Mouse (Mus musculus) C2C12 (cell line): ENCODE measurements around the gene 9930111J21Rik2. TPM values are rescaled to one million over a fixed set of nuclear protein-coding genes. Genes with fewer than 3 reads are reported as not detected.
"Not testable (repeated sequence)": the region's sequence is repeated elsewhere in the genome, so short reads cannot be mapped to it uniquely, and the experiment has no call there.

Experiments
- H3K27me3 ChIP-seq: one replicate; pipeline ENCODE4 v1.6.1; 2011; ENCODE audit not compliant: control insufficient read depth, insufficient read depth, insufficient read length
- H3K36me3 ChIP-seq: one replicate; pipeline ENCODE4 v1.6.1; 2011; ENCODE audit not compliant: control insufficient read depth, insufficient read depth
- H3K4me3 ChIP-seq: one replicate; pipeline ENCODE4 v1.5.1; 2011; ENCODE audit warnings: mild to moderate bottlenecking, control low read depth; ENCODE audit not compliant: poor library complexity, insufficient read depth, severe bottlenecking
- H3K79me2 ChIP-seq: one replicate; pipeline ENCODE4 v1.6.1; 2011; ENCODE audit not compliant: control insufficient read depth, insufficient read depth
- H3K79me3 ChIP-seq: one replicate; pipeline ENCODE4 v1.6.1; 2011; ENCODE audit warnings: low read depth, control low read depth
- H3ac ChIP-seq: one replicate; pipeline ENCODE3; 2011; ENCODE audit warnings: low read depth; ENCODE audit not compliant: control insufficient read depth, insufficient read length
- polyA plus RNA-seq: library from polyadenylated mRNA; unstranded; fragments of >200 nt; fragmentation: generic; extraction: Trizol; gene quantifications from one replicate; pipeline ENCODE4 v1.2.1, GENCODE M21; 2012; ENCODE audit warnings: missing spikeins

9930111J21Rik2 gene
- polyA plus RNA-seq, 1 experiment = 0.20 TPM

DNA sequence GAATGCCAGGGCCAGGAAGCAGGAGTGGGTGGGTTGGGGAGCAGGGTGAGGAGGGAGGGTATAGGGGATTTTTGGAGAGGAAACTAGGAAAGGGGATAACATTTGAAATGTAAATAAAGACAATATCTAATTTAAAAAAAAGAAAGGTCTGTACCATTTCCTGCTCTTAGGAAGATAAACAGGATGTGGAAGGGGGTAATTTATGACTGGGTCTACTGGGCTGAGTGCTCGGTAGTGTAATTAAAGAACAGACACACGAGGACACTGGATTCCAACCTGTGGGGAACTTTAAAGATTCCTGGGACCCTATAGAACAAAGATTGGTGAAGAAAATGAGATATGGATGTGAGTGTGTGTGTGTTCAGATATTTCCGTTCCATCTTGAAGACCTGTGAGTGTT, 68.2 kb downstream of the 9930111J21Rik2 start:
- not testable (repeated sequence) for H3ac ChIP-seq, H3K36me3 ChIP-seq, H3K4me3 ChIP-seq, H3K27me3 ChIP-seq, H3K79me2 ChIP-seq, H3K79me3 ChIP-seq

DNA sequence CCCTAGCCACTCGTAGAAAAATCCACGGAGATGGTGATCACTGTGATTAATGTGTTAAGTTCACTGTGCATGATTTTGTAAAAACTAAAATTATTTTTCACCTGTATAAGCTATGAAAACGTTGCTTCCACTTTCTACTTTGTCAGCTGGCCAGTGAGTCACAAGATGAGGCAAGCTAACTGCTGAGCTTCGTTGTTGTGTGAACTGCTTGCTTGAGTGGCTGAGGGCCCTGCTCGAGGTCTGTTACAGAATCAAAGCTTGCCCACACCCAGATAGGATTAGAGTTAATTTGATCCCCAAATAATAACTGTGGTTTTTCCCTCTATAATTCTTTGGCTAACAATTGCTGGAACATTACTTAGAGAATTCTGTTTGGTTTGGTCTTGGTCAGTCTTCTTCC, 71.0 kb downstream of the 9930111J21Rik2 start:
- not testable (repeated sequence) for H3K4me3 ChIP-seq, H3ac ChIP-seq, H3K79me3 ChIP-seq, H3K79me2 ChIP-seq, H3K27me3 ChIP-seq, H3K36me3 ChIP-seq

- not testable (repeated sequence) for H3K4me3 ChIP-seq, H3K27me3 ChIP-seq, H3ac ChIP-seq, H3K79me2 ChIP-seq, H3K79me3 ChIP-seq, H3K36me3 ChIP-seq
These were observed 71.8 kb downstream of the 9930111J21Rik2 start, which contains the start of gene 9930111J21Rik1 for GRCm38 (mm10) chr11:48979251-48979650. 9930111J21Rik1 (minus strand) TSS chr11:48979398.

GRCm38 (mm10) chr11:48978240-48978939, 72.7 kb downstream of the 9930111J21Rik2 start, which contains the start of gene Olfr56:
Olfr56 (plus strand) TSS chr11:48978889.
- not testable (repeated sequence) for H3K79me2 ChIP-seq, H3K79me3 ChIP-seq, H3K27me3 ChIP-seq, H3K4me3 ChIP-seq, H3K36me3 ChIP-seq, H3ac ChIP-seq

DNA sequence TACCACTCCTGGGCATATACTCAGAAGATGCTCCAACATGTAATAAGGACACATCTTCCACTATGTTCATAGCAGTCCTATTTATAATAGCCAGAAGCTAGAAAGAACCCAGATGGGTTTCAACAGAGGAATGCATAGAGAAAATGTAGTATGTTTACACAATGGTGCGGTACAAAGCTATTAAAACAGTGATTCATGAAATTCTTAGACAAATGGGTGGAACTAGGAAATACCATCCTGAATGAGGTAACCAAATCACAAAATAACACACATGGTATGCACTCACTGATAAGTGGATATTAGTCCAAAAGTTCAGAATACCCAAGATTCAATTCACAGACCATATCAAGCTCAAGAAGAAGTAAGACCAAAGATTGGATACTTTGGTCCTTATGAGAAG, 76.4 kb downstream of the 9930111J21Rik2 start:
- H3K36me3 ChIP-seq, H3K27me3 ChIP-seq, H3ac ChIP-seq, H3K79me3 ChIP-seq, H3K79me2 ChIP-seq, H3K4me3 ChIP-seq: not testable (repeated sequence)

Other genes with a start within 250 kb of the 9930111J21Rik2 start
- gene Trim41, start 233.9 kb downstream of the 9930111J21Rik2 start, polyA plus RNA-seq = 24.4 TPM
- 1.9 TPM for gene Trim7, start 225.1 kb downstream of the 9930111J21Rik2 start, polyA plus RNA-seq
- 8.0 TPM for gene Gm12184, start 224.6 kb downstream of the 9930111J21Rik2 start, polyA plus RNA-seq
- 9.1 TPM for gene Irgm1, start 179.6 kb downstream of the 9930111J21Rik2 start, polyA plus RNA-seq
- not detected for gene Gm5431, start 149.0 kb downstream of the 9930111J21Rik2 start, polyA plus RNA-seq
- gene Psme2b, start 105.1 kb downstream of the 9930111J21Rik2 start, polyA plus RNA-seq = 2.1 TPM
- gene Olfr56, start 72.4 kb downstream of the 9930111J21Rik2 start, polyA plus RNA-seq = 0.05 TPM
- 0.28 TPM for gene 9930111J21Rik1, start 71.8 kb downstream of the 9930111J21Rik2 start, polyA plus RNA-seq
- gene Gm12185, start 59.0 kb downstream of the 9930111J21Rik2 start, polyA plus RNA-seq = 0.01 TPM
- gene Tgtp1, start 57.1 kb downstream of the 9930111J21Rik2 start, polyA plus RNA-seq = not detected
- 0.12 TPM for gene Tgtp2, start 13.0 kb upstream of the 9930111J21Rik2 start, polyA plus RNA-seq
- gene Ifi47, start 25.3 kb upstream of the 9930111J21Rik2 start, polyA plus RNA-seq = 1.7 TPM
- gene Olfr1396, start 63.6 kb upstream of the 9930111J21Rik2 start, polyA plus RNA-seq = not detected
- not detected for gene Olfr1395, start 91.0 kb upstream of the 9930111J21Rik2 start, polyA plus RNA-seq
- not detected for gene Olfr1394, start 103.1 kb upstream of the 9930111J21Rik2 start, polyA plus RNA-seq
- gene Btnl9, start 135.9 kb upstream of the 9930111J21Rik2 start, polyA plus RNA-seq = not detected
- gene Zfp62, start 152.1 kb upstream of the 9930111J21Rik2 start, polyA plus RNA-seq = 3.3 TPM
- gene Mgat1, start 192.9 kb upstream of the 9930111J21Rik2 start, polyA plus RNA-seq = 44.5 TPM
- gene Olfr1393, start 227.1 kb upstream of the 9930111J21Rik2 start, polyA plus RNA-seq = not detected
- not detected for gene Olfr1392, start 234.0 kb upstream of the 9930111J21Rik2 start, polyA plus RNA-seq